Mouse (Mus musculus) ES-Bruce4 (cell line): ENCODE data around the gene Styx.

Source experiments
- CTCF ChIP-seq: IDR thresholded peaks from one replicate; pipeline ENCODE4 v1.8.1; 2011; ENCODE audit warnings: low read depth, low read length
- POLR2A ChIP-seq: IDR thresholded peaks from one replicate; pipeline ENCODE4 v1.8.1; 2011; ENCODE audit warnings: low read length; ENCODE audit not compliant: insufficient read depth

GRCm38 (mm10) chr14:45317921-45318411, 32.9 kb upstream of the Styx start:
- TF ChIP-seq CTCF (no peak), POLR2A (no peak)
